Mouse (Mus musculus) layer of hippocampus, postnatal 25 days (tissue): ENCODE results near the gene Ints11. TPM values are rescaled to one million over a fixed set of nuclear protein-coding genes. Genes with fewer than 3 reads are reported as not detected.

Source experiments
- DNase-seq, 2 experiments: peaks; one replicate each; pipeline ENCODE4 v3.0.0; 2022; ENCODE audit warnings: mixed read lengths in 2 of 2, low spot score in 1 of 2; ENCODE audit errors: extremely low spot score in 1 of 2
- total RNA-seq, 2 experiments: library from RNA; stranded (reverse); gene quantifications; 2 replicates each; pipeline ENCODE4 v1.2.3; 2021

The Ints11 gene
- 10 to 100 TPM; 35.6 to 36.4 TPM for total RNA-seq

DNA sequence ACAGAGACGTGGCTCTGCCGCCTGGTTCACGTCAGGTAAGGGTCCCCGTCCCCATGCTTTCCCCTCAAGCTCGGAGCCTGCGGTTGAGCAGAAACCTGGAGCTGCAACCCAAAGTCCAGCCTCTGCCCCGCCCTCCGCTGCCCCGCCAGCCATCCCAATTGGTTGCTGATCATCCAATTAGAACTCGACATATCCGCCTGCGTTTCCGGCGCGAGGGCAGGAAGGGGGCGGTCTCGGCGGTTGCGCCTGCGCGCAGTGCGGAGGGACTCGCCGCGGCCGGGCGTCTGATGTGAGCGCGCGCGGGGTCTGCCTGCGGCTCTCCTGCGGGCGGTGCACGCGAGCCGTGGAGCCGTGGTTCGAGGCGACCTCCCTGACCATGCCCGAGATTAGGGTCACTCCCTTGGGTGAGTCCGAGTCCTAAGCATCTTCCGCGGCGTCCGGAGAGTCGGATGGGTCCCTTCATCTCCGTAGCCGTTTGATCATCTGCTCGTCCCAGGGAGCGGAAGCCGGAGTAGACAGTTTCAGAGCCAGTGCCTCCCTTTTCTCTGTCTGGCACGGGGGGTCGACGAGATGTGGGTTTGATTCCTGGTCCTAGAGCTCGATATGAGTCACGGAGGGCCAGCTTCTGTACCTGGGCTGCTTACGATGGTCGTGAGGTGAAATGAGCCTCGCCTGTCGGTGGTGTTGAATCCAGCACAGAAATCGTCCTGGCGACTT lies at the start of gene Ints11, which contains the start of gene Cptp:
Gene Ints11, plus strand, starts transcription at position 230 of the 717 bp plus-strand sequence.
Gene Cptp, minus strand, starts transcription at position 124 of the 717 bp plus-strand sequence.
- DNase-seq, result peak; percentile 89 to 90

DNA sequence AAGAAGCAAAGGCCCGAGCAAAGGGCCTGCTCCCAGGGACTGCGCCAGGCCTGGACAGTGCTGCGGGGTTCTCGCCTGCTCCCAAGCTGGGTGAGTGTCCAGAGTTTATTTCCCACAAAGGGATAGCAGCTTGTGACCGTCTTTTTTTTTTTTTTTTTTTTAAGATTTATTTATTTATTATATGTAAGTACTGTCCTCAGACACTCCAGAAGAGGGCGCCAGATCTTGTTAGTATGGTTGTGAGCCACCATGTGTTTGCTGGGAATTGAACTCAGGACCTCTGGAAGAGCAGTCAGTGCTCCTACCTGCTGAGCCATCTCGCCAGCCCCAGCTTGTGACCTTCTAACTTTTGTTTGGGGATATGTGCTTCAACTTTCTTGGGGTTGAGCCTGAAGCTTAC lies 48.3 kb upstream of the Ints11 start:
- no peak for DNase-seq

- DNase-seq, result no peak
These were observed 45.9 kb upstream of the Ints11 start for GRCm38 (mm10) chr4:155823443-155823842.

GRCm38 (mm10) chr4:155829866-155830265 lies 39.5 kb upstream of the Ints11 start:
- DNase-seq, result no peak

DNA sequence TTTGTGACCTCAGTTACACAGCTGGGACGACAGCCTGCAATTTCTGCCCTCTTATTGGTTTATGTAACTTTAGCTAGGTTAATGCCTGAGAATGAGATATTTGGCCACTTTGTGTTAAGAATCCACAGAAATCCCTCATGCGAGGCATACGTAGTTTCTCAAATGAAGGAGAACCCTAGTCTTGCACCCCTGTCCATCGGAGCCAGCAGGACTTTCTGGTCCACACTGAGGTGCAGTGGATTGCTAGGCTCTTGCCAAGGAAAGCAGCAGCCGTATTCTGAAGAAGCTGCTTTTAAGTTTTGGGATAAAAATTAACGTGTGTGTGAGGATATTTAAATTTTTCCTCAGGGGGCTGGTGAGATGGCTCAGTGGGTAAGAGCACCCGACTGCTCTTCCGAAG lies 38.8 kb upstream of the Ints11 start:
- no peak for DNase-seq

DNA sequence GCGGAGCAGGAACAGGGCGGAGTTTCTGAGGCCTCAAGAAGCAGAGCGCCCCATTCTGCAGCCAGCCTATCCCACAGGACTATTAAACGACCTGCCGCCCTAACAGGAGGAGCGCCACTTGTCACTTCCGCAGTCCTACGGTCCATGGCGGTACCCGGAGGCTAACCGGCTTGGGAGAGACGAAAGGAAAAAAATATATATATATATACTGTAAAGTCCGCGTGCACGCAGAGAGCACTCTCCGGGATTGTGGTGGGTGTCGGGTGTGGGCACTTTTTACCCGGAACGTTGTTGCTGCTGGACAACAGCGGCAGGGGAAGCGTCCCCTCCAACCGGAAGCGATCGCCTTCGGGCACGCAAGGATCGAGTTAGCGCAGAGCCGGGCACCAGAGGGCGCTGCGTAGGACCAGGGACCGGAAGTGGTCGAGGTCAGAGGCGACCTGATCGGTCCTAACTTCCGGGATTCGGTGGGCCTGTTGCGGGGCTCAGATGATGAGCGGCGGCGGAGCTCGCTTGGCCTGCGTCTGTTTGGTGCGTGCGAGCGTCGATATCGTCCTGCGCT lies 38.1 kb upstream of the Ints11 start, which contains the start of gene Aurkaip1:
Gene Aurkaip1, plus strand, starts transcription at position 68 of the 562 bp plus-strand sequence.
- peak; percentile 88 to 93 for DNase-seq

GRCm38 (mm10) chr4:155831831-155832230 lies 37.5 kb upstream of the Ints11 start:
- DNase-seq, result no peak

GRCm38 (mm10) chr4:155832321-155832720 lies 37.0 kb upstream of the Ints11 start:
- DNase-seq, result no peak

DNA sequence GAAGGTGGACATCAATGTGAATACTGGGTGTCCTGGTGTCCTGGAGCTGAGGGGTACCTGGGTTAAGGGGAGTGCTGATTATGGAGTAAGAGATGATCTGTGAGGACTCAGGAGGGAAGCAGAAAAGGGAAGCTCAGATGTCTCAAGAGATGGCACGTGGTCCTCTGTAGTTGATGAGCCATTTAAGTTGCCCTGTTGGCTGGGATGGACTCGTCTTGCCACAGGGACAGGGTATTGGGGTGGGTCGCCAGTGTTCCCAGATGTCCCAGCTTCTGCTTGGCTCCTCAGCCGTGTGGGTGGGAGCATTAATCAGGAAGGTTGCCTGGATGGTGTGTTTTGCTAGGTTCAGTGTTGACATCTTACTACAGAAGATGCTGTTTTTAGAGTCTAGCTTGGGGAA lies 36.1 kb upstream of the Ints11 start:
- no peak for DNase-seq

GRCm38 (mm10) chr4:155833836-155834235 lies 35.5 kb upstream of the Ints11 start:
- DNase-seq, result peak in 1 of 2 experiments; percentile 68

DNA sequence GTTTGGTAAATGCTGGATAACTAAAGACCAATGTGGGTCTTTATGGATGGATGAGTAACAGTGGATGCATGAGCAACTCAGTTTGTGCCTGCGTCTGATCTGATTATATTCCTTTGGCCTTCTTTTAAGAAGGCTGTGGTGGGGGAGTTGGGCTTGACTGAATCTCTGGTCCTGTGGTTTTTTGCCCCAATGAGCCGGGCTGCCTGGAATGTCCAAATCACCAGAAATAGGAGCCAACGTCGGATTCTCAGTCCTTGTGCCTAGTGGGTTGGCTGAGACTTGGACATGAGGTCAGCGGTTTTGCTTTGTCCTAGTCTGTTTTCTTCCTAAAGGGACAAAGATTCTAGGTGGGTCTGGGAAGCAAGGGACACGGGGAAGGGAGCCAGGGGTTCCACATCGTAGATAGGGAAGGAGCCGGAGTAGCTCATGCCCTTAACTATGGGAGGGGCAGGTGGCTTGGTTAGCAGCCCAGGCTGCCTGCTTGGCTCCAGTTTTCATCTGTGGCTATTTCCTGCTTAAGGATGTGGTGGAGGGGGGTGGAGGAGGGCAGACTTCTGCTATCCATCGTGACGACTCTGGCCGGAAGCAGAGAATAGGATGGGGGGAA lies 31.8 kb upstream of the Ints11 start:
- DNase-seq, result no peak

GRCm38 (mm10) chr4:155838187-155839153 lies 30.9 kb upstream of the Ints11 start:
- DNase-seq, result no peak

- no peak for DNase-seq
These were observed 29.8 kb upstream of the Ints11 start, which contains the start of gene Mxra8 for GRCm38 (mm10) chr4:155839483-155839910. TSS of gene Mxra8 (plus strand) at chr4:155839680.

GRCm38 (mm10) chr4:155840076-155841002 lies 29.0 kb upstream of the Ints11 start:
- no peak for DNase-seq

- no peak for DNase-seq
These were observed 28.3 kb upstream of the Ints11 start for GRCm38 (mm10) chr4:155841003-155841454.

GRCm38 (mm10) chr4:155841651-155842270 lies 27.6 kb upstream of the Ints11 start:
- no peak for DNase-seq

DNA sequence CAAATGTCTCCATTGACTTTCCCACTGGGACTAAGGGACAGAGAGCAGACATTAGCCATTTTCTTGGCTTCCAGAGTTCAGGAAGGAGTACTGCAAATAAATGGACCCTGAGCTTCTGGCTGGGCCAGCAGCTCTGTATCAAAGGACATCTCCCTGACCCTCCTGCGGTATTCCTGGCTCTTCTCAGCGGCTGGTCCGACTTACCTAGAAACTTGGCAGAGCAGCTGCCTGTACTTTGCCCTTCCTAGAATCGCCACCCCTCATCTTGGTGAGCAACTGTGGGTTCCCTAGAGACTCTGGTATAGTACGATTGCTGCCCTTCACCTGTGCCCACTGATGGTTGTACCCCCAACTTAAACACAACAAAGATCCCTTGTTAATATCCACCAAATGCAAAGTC lies 26.1 kb upstream of the Ints11 start:
- DNase-seq, result no peak

GRCm38 (mm10) chr4:155846871-155847578 lies 22.3 kb upstream of the Ints11 start, which contains the start of gene Dvl1:
TSS of gene Dvl1 (plus strand) at chr4:155847402.
- DNase-seq, result peak; percentile 96 to 98
